In genomic region chr7:37259293-37259692, GRCm38 (mm10) we compare ENCODE assay signal across 12 mouse cellular contexts.
A peak's percentile ranks its signal among the peaks of the same experiment; 100 is the strongest.
DNase-seq lines count a peak whose midpoint lies in the region; ATAC-seq and TF ChIP-seq lines count a peak whose summit lies in the region.
"Had no signal": no experiment of that assay in that cellular context is flagged by ENCODE, and none has a peak within 500 bp of the region (broad histone marks: within the 10 kb centered on the region; RNA-seq: fewer than 3 reads in every experiment).

No protein-coding gene starts in this region.

- no peaks in the 10 kb centered on the region for H3K36me3 ChIP-seq in heart, postnatal 0 days (replicated peaks; ENCODE audit: control insufficient read depth, insufficient read depth, low read length)
- no peaks in the 10 kb centered on the region for H3K36me3 ChIP-seq in lung, postnatal 0 days (ENCODE audit: insufficient read depth, low read length)
- H3K36me3 ChIP-seq: embryonic facial prominence, embryonic 12.5 days had no signal

- no peak for TF ChIP-seq POLR2A in brain, embryonic 14.5 days (IDR thresholded peaks at IDR 0.05; ENCODE audit: borderline replicate concordance, extremely low read depth, insufficient read depth, insufficient read length, poor library complexity, severe bottlenecking)

- no peak for TF ChIP-seq EP300 in heart, postnatal 0 days (IDR thresholded peaks at IDR 0.05; ENCODE audit: low read depth)
- TF ChIP-seq EP300 in lung, postnatal 0 days (IDR thresholded peaks at IDR 0.05) = no peak

- peak; percentile 16; the same call in 1 of the 2 replicates for TF ChIP-seq CTCF in heart, postnatal 0 days (IDR thresholded peaks at IDR 0.05; ENCODE audit: low read depth)
- TF ChIP-seq CTCF in lung, postnatal 0 days (IDR thresholded peaks at IDR 0.05) = peak; percentile 56
- peak; percentile 46; the same call in 1 of the 2 replicates for TF ChIP-seq CTCF in brain, embryonic 14.5 days (IDR thresholded peaks at IDR 0.05; ENCODE audit: borderline replicate concordance, extremely low read depth, insufficient read depth, insufficient read length)

- intact Hi-C loops in heart, postnatal 25 days (cut with DNase I) = no loop called here

- no peak overlapping the region for H3K4me3 ChIP-seq in heart, postnatal 0 days (ENCODE audit: low read depth, low read length)
- no peak overlapping the region for H3K4me3 ChIP-seq in lung, postnatal 0 days (ENCODE audit: low read depth, low read length)
- H3K4me3 ChIP-seq: embryonic facial prominence, embryonic 12.5 days; megakaryocyte, embryonic 14.5 days had no signal

- H3K27me3 ChIP-seq in heart, postnatal 0 days (ENCODE audit: control insufficient read depth, insufficient read depth, low read length) = no peaks in the 10 kb centered on the region
- no peaks in the 10 kb centered on the region for H3K27me3 ChIP-seq in lung, postnatal 0 days (replicated peaks; ENCODE audit: insufficient read depth, low read length)
- H3K27me3 ChIP-seq: embryonic facial prominence, embryonic 12.5 days; megakaryocyte, embryonic 14.5 days had no signal

- H3K9me3 ChIP-seq in heart, postnatal 0 days (replicated peaks; ENCODE audit: control insufficient read depth, low read length) = no peaks in the 10 kb centered on the region
- no peaks in the 10 kb centered on the region for H3K9me3 ChIP-seq in lung, postnatal 0 days (ENCODE audit: low read length)
- H3K9me3 ChIP-seq: embryonic facial prominence, embryonic 12.5 days had no signal

- no peak for ATAC-seq in heart, postnatal 0 days (ENCODE audit: insufficient read depth, low read depth)
- ATAC-seq in lung, postnatal 0 days = no peak

- H3K4me1 ChIP-seq in heart, postnatal 0 days (ENCODE audit: control insufficient read depth, insufficient read depth) = peaks cover 4% of the 10 kb centered on the region; the same call in 1 of the 2 replicates
- H3K4me1 ChIP-seq in lung, postnatal 0 days (ENCODE audit: insufficient read depth, low read depth, low read length) = 0 out of 2 replicates have a peak, but pooled peaks cover 3% of the 10 kb centered on the region
- H3K4me1 ChIP-seq: megakaryocyte, embryonic 14.5 days had no signal

- DNase-seq in heart, postnatal 0 days (ENCODE audit: low spot score) = no peak
- DNase-seq in heart, postnatal 25 days (ENCODE audit: low spot score) = no peak
- DNase-seq in lung, postnatal 0 days (ENCODE audit: low spot score) = peak; percentile 17
- DNase-seq in lung, postnatal 10 days = no peak
- no peak for DNase-seq in brain, embryonic 14.5 days (ENCODE audit: low read depth)
- peak; percentile 29 for DNase-seq in retina, embryonic 14.5 days (ENCODE audit: low spot score)
- no peak for DNase-seq in cerebellum, postnatal 4 days (ENCODE audit: low spot score in 2 of 2)
- DNase-seq in cerebellum, adult 11 months = no peak
- DNase-seq: gastrocnemius, postnatal 36 days; thymus, adult 18-20 months had no signal

- 41% methylated on average over 6 of the region's 6 CpGs for WGBS in heart, postnatal 0 days
- 52% methylated on average over 6 of the region's 6 CpGs for WGBS in lung, postnatal 0 days

- no peak overlapping the region for H3K27ac ChIP-seq in heart, postnatal 0 days (ENCODE audit: low read depth)
- no peak overlapping the region for H3K27ac ChIP-seq in lung, postnatal 0 days (ENCODE audit: low read length)
- H3K27ac ChIP-seq: embryonic facial prominence, embryonic 12.5 days had no signal

- no peak overlapping the region for H3K9ac ChIP-seq in heart, postnatal 0 days (replicated peaks; ENCODE audit: low read depth, low read length)
- no peak overlapping the region for H3K9ac ChIP-seq in lung, postnatal 0 days (replicated peaks; ENCODE audit: low read depth)
- H3K9ac ChIP-seq: embryonic facial prominence, embryonic 12.5 days had no signal

- H3K4me2 ChIP-seq in heart, postnatal 0 days (ENCODE audit: low read depth, low read length) = no peak overlapping the region
- no peak overlapping the region for H3K4me2 ChIP-seq in lung, postnatal 0 days (replicated peaks; ENCODE audit: low read depth, low read length)
- H3K4me2 ChIP-seq: embryonic facial prominence, embryonic 12.5 days had no signal

Comparison
In these comparisons a context has a peak if more than half of its experiments do, and no peak if none do; other contexts are left out.
1. DNase-seq: peak in lung, postnatal 0 days (single experiment) and retina, embryonic 14.5 days (single experiment); none in heart, postnatal 0 days (single experiment), heart, postnatal 25 days (single experiment), lung, postnatal 10 days (single experiment), brain, embryonic 14.5 days (single experiment), cerebellum, postnatal 4 days (0 of 2) and cerebellum, adult 11 months (single experiment).
2. Peak in every context shown above with its lines, with median percentiles within 50 percentile points of each other: CTCF ChIP-seq.